Mouse (Mus musculus): ENCODE results near the gene Ncstn. TPM values are rescaled to one million over a fixed set of nuclear protein-coding genes. Genes with fewer than 3 reads are reported as not detected.

Ncstn gene
- polyA plus RNA-seq, 2 experiments = 22.2 to 24.6 TPM

DNA sequence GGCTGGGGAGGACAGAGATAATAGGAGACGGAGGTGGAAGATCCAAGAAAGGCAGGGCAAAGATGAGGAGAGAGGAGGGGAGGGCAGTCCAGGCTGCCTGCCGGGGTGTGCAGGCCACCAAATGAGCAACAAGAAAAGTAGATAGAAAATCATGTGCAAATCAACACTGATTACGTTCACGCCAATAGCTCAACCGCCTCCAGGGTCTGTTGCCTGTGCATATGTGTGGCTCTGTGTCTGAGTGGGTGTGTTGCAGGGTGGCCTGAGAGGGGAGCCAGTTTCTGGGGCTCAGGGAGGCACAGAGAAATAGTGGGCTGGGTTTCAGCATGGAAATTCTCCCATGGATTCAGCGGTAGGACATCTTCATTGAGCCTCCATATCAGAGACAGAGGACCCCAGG is 24.3 kb downstream of the Ncstn start:
- no peak for DNase-seq (ENCODE audit: low read depth in 3 of 3, low spot score in 3 of 3)
- no peak for ATAC-seq (ENCODE audit: insufficient read depth)
- Histone ChIP-seq H3K4me1 (replicated peaks; ENCODE audit: control insufficient read depth in 2 of 2, insufficient read depth in 2 of 2, low read length in 1 of 2) (no peaks in the 10 kb centered on the region), H3K9me3 (ENCODE audit: control insufficient read depth, low read length) (no peaks in the 10 kb centered on the region), H3K27ac (no peak overlapping the region), H3K4me3 (ENCODE audit: insufficient read depth in 1 of 2, low read depth in 2 of 2, low read length in 2 of 2) (no peak overlapping the region), H3K4me2 (ENCODE audit: low read depth) (no peak overlapping the region), H3K36me3 (replicated peaks; ENCODE audit: control insufficient read depth, insufficient read depth, low read depth) (no peaks in the 10 kb centered on the region), H3K9ac (replicated peaks) (no peak overlapping the region), H3K27me3 (ENCODE audit: control insufficient read depth, insufficient read depth, low read length) (peaks cover 20% of the 10 kb centered on the region)
- WGBS (ENCODE audit: insufficient replicate concordance) = 57% methylated on average over 6 of the region's 6 CpGs
- TF ChIP-seq EP300 (IDR thresholded peaks at IDR 0.05; ENCODE audit: low read depth) (no peak), CTCF (IDR thresholded peaks at IDR 0.05; ENCODE audit: low read depth) (no peak)

DNA sequence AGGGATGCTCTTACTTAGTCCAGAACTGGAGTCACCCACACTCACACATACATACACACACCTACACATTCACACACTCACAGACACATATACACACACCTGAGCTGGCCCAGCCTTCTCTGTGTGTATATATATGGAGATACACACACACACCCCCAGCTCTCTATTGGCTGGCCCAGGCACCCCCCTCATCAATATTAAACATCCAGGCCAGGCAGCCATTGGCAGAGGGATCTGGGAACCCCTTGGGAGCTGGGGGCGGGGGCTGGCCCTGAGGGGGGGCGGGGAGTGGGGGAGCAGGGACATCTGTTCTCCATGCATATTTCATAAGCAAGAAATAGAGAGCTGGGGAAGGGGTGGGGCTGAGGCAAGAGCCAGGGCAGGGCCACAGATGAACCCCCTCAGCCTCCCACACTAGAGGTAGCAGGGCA is 25.1 kb downstream of the Ncstn start, which contains the start of gene Nhlh1:
Gene Nhlh1, minus strand, starts transcription at position 83 of the 431 bp plus-strand sequence.
- no peak within 1 kb of the TSS for H3K4me3 ChIP-seq (ENCODE audit: insufficient read depth in 1 of 2, low read depth in 2 of 2, low read length in 2 of 2)
- DNase-seq (ENCODE audit: low read depth in 3 of 3, low spot score in 3 of 3) = no peak
- no peaks in the 10 kb centered on the region for H3K9me3 ChIP-seq (ENCODE audit: control insufficient read depth, low read length)
- H3K36me3 ChIP-seq (replicated peaks; ENCODE audit: control insufficient read depth, insufficient read depth, low read depth) = no peaks in the 10 kb centered on the region
- H3K4me1 ChIP-seq (replicated peaks; ENCODE audit: control insufficient read depth in 2 of 2, insufficient read depth in 2 of 2, low read length in 1 of 2) = no peaks in the 10 kb centered on the region
- WGBS (ENCODE audit: insufficient replicate concordance) = 42% methylated on average over 2 of the region's 2 CpGs
- H3K4me2 ChIP-seq (ENCODE audit: low read depth) = no peak within 1 kb of the TSS
- peak; percentile 8; the same call in 1 of the 2 replicates for ATAC-seq (ENCODE audit: insufficient read depth)
- H3K27ac ChIP-seq = no peak within 1 kb of the TSS
- peaks cover 27% of the 10 kb centered on the region for H3K27me3 ChIP-seq (ENCODE audit: control insufficient read depth, insufficient read depth, low read length)
- no peak for TF ChIP-seq CTCF (IDR thresholded peaks at IDR 0.05; ENCODE audit: low read depth)
- TF ChIP-seq EP300 (IDR thresholded peaks at IDR 0.05; ENCODE audit: low read depth) = no peak
- no peak within 1 kb of the TSS for H3K9ac ChIP-seq (replicated peaks)

DNA sequence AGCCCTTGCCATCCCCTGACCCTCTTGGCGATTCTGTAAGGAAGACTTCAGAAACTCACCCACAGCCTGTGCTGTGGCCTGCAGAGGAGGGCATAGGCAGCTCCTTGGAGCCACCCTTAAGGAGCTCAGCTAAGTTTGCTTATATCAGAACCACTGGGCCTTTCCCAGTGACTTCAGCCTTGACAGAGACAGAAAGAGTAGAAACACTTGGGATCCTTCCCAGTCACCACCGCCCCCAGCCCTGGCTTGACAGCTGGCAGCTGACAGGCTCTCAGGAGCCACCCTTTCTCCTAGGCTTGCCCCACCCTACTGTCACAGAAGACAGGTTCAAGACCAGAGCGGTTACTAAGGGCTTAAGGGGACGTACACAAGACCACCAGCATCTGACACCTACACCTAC is 26.3 kb downstream of the Ncstn start:
- Histone ChIP-seq H3K36me3 (replicated peaks; ENCODE audit: control insufficient read depth, insufficient read depth, low read depth) (no peaks in the 10 kb centered on the region), H3K9ac (replicated peaks) (no peak overlapping the region), H3K4me2 (ENCODE audit: low read depth) (no peak overlapping the region), H3K4me3 (ENCODE audit: insufficient read depth in 1 of 2, low read depth in 2 of 2, low read length in 2 of 2) (no peak overlapping the region), H3K27me3 (ENCODE audit: control insufficient read depth, insufficient read depth, low read length) (peaks cover 33% of the 10 kb centered on the region), H3K9me3 (ENCODE audit: control insufficient read depth, low read length) (no peaks in the 10 kb centered on the region), H3K4me1 (replicated peaks; ENCODE audit: control insufficient read depth in 2 of 2, insufficient read depth in 2 of 2, low read length in 1 of 2) (no peaks in the 10 kb centered on the region), H3K27ac (no peak overlapping the region)
- TF ChIP-seq EP300 (IDR thresholded peaks at IDR 0.05; ENCODE audit: low read depth) (no peak), CTCF (IDR thresholded peaks at IDR 0.05; ENCODE audit: low read depth) (no peak)
- WGBS (ENCODE audit: insufficient replicate concordance) = 50% methylated on average over 4 of the region's 4 CpGs
- ATAC-seq (ENCODE audit: insufficient read depth) (no peak), DNase-seq (ENCODE audit: low read depth in 3 of 3, low spot score in 3 of 3) (no peak)

DNA sequence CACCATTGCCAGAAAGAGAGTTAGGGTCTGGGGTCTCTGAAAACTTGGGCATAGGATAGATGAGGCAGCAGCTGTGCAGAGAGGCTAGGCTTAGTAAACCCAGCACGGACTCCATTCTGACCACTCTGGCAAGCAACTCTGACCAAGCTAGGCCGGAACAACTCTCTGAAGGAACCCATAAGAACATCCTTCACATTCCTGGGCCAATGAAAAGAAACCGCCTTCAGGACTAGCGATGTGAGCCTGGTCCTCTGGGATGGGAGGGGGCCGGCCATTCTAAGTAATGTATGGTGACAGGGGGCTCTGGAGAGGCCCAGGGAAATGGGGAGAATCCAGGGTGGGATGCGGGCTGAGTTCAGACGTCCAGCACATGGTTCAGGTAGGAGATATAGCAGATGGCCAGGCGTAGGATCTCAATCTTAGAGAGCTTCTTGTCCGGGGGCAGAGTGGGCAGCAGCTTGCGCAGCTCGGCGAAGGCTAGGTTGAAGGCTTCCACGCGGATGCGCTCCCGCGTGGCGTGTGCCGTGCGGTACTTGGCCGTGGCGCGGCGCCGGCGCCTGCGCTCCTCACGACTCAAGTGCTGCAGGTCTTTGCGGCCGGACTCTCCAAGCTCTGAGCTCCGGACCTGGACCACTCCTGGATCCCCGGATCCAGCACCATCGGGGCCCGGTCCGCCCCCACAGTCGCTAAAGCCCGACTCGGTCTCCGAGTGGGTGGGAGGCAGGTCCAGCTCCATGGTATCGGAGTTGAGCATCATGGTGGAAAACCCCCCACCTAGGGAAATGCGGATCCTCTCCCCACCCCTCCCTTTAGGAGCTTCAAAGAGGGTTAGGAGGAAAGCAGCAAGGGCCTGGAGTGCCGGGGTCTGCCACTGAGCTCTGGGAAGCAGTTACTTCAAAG is 28.8 kb downstream of the Ncstn start:
- Histone ChIP-seq H3K4me2 (ENCODE audit: low read depth) (no peak overlapping the region), H3K27me3 (ENCODE audit: control insufficient read depth, insufficient read depth, low read length) (peaks cover 33% of the 10 kb centered on the region), H3K4me1 (replicated peaks; ENCODE audit: control insufficient read depth in 2 of 2, insufficient read depth in 2 of 2, low read length in 1 of 2) (no peaks in the 10 kb centered on the region), H3K27ac (no peak overlapping the region), H3K4me3 (ENCODE audit: insufficient read depth in 1 of 2, low read depth in 2 of 2, low read length in 2 of 2) (0 out of 4 replicates have a peak overlapping the region, but pooled peaks of 1 of the 2 experiments have one; percentile 8), H3K9me3 (ENCODE audit: control insufficient read depth, low read length) (no peaks in the 10 kb centered on the region), H3K9ac (replicated peaks) (no peak overlapping the region), H3K36me3 (replicated peaks; ENCODE audit: control insufficient read depth, insufficient read depth, low read depth) (no peaks in the 10 kb centered on the region)
- DNase-seq (ENCODE audit: low read depth in 3 of 3, low spot score in 3 of 3) (no peak), ATAC-seq (ENCODE audit: insufficient read depth) (no peak)
- no peak for TF ChIP-seq EP300 (IDR thresholded peaks at IDR 0.05; ENCODE audit: low read depth)
- 10% methylated on average over 42 of the region's 42 CpGs for WGBS (ENCODE audit: insufficient replicate concordance)

DNA sequence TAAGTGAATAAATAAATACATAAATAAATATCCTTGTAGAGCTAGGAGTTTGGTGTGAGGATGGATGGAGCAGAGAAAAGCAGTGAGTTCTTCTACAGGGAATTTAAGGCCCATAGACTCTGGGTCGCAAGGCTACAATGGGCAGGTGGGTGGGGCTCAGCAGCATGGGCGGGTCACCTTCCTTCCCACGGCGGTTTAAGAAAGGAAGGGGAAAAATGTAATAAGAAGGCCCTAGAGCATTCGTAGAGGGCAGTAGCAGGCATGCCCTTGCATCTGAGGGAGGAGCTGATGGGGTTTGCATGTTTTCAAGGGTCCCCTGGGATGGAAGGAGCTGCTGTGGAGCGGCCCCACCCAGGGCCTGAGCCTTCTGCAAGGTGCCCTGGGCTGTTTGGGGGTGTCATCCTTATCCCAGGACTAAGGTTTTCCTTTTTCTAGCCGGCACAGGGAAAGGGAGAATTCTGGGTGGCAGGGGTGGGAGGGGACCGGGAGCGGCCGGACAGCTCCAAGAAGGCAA is 29.8 kb downstream of the Ncstn start:
- Histone ChIP-seq H3K9ac (replicated peaks) (no peak overlapping the region), H3K27me3 (ENCODE audit: control insufficient read depth, insufficient read depth, low read length) (peaks cover 33% of the 10 kb centered on the region), H3K4me1 (replicated peaks; ENCODE audit: control insufficient read depth in 2 of 2, insufficient read depth in 2 of 2, low read length in 1 of 2) (no peaks in the 10 kb centered on the region), H3K4me3 (ENCODE audit: insufficient read depth in 1 of 2, low read depth in 2 of 2, low read length in 2 of 2) (no peak overlapping the region), H3K9me3 (ENCODE audit: control insufficient read depth, low read length) (no peaks in the 10 kb centered on the region), H3K4me2 (ENCODE audit: low read depth) (no peak overlapping the region), H3K36me3 (replicated peaks; ENCODE audit: control insufficient read depth, insufficient read depth, low read depth) (no peaks in the 10 kb centered on the region), H3K27ac (no peak overlapping the region)
- ATAC-seq (ENCODE audit: insufficient read depth) = no peak
- 10% methylated on average over 10 of the region's 10 CpGs for WGBS (ENCODE audit: insufficient replicate concordance)
- no peak for DNase-seq (ENCODE audit: low read depth in 3 of 3, low spot score in 3 of 3)
- TF ChIP-seq EP300 (IDR thresholded peaks at IDR 0.05; ENCODE audit: low read depth) (no peak), CTCF (IDR thresholded peaks at IDR 0.05; ENCODE audit: low read depth) (no peak)

Data from liver, embryonic 14.5 days (tissue).